In the genomic region with DNA sequence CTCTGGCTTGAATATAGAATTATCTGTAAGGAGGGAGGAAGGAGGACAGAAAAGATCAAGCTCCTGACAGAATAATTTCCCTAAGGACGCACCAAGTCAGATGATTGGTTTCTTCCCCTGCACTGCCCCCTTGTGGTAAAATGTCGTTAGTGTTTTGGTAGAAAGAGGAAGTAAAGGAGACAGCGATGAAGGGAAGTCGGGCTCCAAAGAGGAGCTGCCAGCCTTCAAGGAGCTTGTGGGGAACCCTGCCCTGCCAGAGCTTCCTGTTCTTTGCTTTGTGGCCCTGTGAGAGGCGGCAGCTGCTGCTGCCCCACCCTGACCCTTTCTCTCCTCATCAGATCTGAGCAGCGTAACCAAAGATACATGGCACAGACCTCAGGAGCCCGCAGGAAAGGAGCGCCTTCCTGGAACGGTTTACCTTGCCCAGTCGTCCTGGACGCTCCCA, we compare ENCODE assay signal across 1 mouse cellular context.
A peak's percentile ranks its signal among the peaks of the same experiment; 100 is the strongest.
TF ChIP-seq lines count a peak whose summit lies in the region.

No protein-coding gene starts in this region.

TF ChIP-seq in MEL, 35 proteins besides CTCF, POLR2A, EP300 and RAD21 (continued from another document):
- TF ChIP-seq ZKSCAN1 (IDR thresholded peaks at IDR 0.05; ENCODE audit: low read depth, low read length): no peak
- TF ChIP-seq TBP (IDR thresholded peaks at IDR 0.05; ENCODE audit: low read depth, low read length): 0 out of 2 replicates have a peak, but pooled peaks have one; percentile 40
- no peak for TF ChIP-seq KAT2A (conservative IDR thresholded peaks at IDR 0.05; ENCODE audit: low read depth, low read length)
- TF ChIP-seq MEF2A (IDR thresholded peaks at IDR 0.05; ENCODE audit: extremely low read depth, insufficient replicate concordance, low read depth, low read length, poor library complexity, severe bottlenecking): no peak
- TF ChIP-seq TAL1 (IDR thresholded peaks at IDR 0.05; ENCODE audit: low read length): no peak
